Mouse (Mus musculus) forebrain, embryonic 11.5 days (tissue): ENCODE results near the gene Slc6a6. TPM values are rescaled to one million over a fixed set of nuclear protein-coding genes. Genes with fewer than 3 reads are reported as not detected.

Experiments used
- ATAC-seq: fragments of 200-750 bp; cut with Nextera tagmentation; replicated peaks from 2 replicates; pipeline ENCODE4 v1.8.0; 2017; ENCODE audit warnings: moderate TSS enrichment; ENCODE audit not compliant: low FRiP score
- DNase-seq: peaks from one replicate; pipeline ENCODE4 v3.0.0-alpha.2; 2017; ENCODE audit warnings: low spot score
- H3K27ac ChIP-seq: fragments of 300-500 bp; sonication (generic); 2 replicates; pipeline ENCODE4 v1.5.1; 2014; ENCODE audit warnings: low read depth, low read length
- H3K27me3 ChIP-seq: fragments of 300-500 bp; sonication (generic); 2 replicates; pipeline ENCODE4 v1.6.1; 2014; ENCODE audit warnings: mild to moderate bottlenecking, low read length, mixed read lengths; ENCODE audit not compliant: control insufficient read depth, insufficient read depth
- H3K36me3 ChIP-seq: fragments of 300-500 bp; sonication (generic); 2 replicates; pipeline ENCODE4 v1.6.1; 2014; ENCODE audit warnings: mild to moderate bottlenecking, low read length, moderate library complexity, mixed read lengths; ENCODE audit not compliant: control insufficient read depth, insufficient read depth
- H3K4me1 ChIP-seq: fragments of 300-500 bp; sonication (generic); replicated peaks from 2 replicates; pipeline ENCODE4 v1.6.1; 2014; ENCODE audit warnings: low read length, mixed read lengths; ENCODE audit not compliant: control insufficient read depth, insufficient read depth
- H3K4me2 ChIP-seq: fragments of 300-500 bp; sonication (generic); 2 replicates; pipeline ENCODE4 v1.6.1; 2014; ENCODE audit warnings: low read depth, mild to moderate bottlenecking, low read length, moderate library complexity, mixed read lengths; ENCODE audit not compliant: severe bottlenecking
- H3K4me3 ChIP-seq: fragments of 300-500 bp; sonication (generic); 2 replicates; pipeline ENCODE4 v1.5.1; 2014; ENCODE audit warnings: low read depth, low read length
- H3K9ac ChIP-seq: fragments of 300-500 bp; sonication (generic); 2 replicates; pipeline ENCODE4 v1.6.1; 2014; ENCODE audit warnings: low read length
- H3K9me3 ChIP-seq: fragments of 300-500 bp; sonication (generic); 2 replicates; pipeline ENCODE4 v1.6.1; 2016; ENCODE audit warnings: low read length, mixed read lengths; ENCODE audit not compliant: control insufficient read depth
- WGBS: fragments of 180-500 bp; shearing (Covaris S2); extraction: QIAGEN DNeasy Blood & Tissue Kit; methylation state at CpG from one replicate; pipeline ENCODE4 v1.1.7; 2014; 5-methylcytosine and 5-hydroxymethylcytosine counted together
- polyA plus RNA-seq: library from polyadenylated mRNA; unstranded; fragments of >200 nt; fragmentation: Nextera tagmentation; extraction: Ambion mirVana; gene quantifications from 2 replicates; pipeline ENCODE4 v1.2.1, GENCODE M21; 2014

Gene Slc6a6
- polyA plus RNA-seq, 1 experiment from 2014 or later, result 49.3 TPM

- Histone ChIP-seq H3K27me3 (no peaks in the 10 kb centered on the region), H3K4me1 (peaks cover 37% of the 10 kb centered on the region), H3K4me3 (no peak overlapping the region), H3K4me2 (no peak overlapping the region), H3K9me3 (no peaks in the 10 kb centered on the region), H3K27ac (peak overlapping the region; percentile 66; the same call in 1 of the 2 replicates), H3K36me3 (no peaks in the 10 kb centered on the region), H3K9ac (no peak overlapping the region)
- DNase-seq (no peak), ATAC-seq (no peak)
- WGBS, result 86% methylated on average over 2 of the region's 2 CpGs
These were observed 34.2 kb downstream of the Slc6a6 start for GRCm38 (mm10) chr6:91718067-91718466.

- Histone ChIP-seq H3K27me3 (no peaks in the 10 kb centered on the region), H3K4me2 (no peak overlapping the region), H3K4me3 (no peak overlapping the region), H3K9ac (no peak overlapping the region), H3K27ac (peak overlapping the region; percentile 66), H3K9me3 (no peaks in the 10 kb centered on the region), H3K36me3 (no peaks in the 10 kb centered on the region; the same call in 1 of the 2 replicates), H3K4me1 (peaks cover 32% of the 10 kb centered on the region)
- ATAC-seq (no peak), DNase-seq (no peak)
- WGBS, result 70% methylated on average over 3 of the region's 3 CpGs
These were observed 34.8 kb downstream of the Slc6a6 start for GRCm38 (mm10) chr6:91718603-91719002.

- DNase-seq, result no peak
These were observed 35.3 kb downstream of the Slc6a6 start for GRCm38 (mm10) chr6:91719042-91719747.

GRCm38 (mm10) chr6:91719865-91720533 is 36.1 kb downstream of the Slc6a6 start:
- H3K4me2 ChIP-seq, result peak overlapping the region; percentile 19; the same call in 1 of the 2 replicates
- H3K9me3 ChIP-seq, result no peaks in the 10 kb centered on the region
- ATAC-seq (peak; percentile 74), DNase-seq (peak; percentile 72)
- H3K27ac ChIP-seq, result peak overlapping the region; percentile 79
- no peaks in the 10 kb centered on the region; the same call in 1 of the 2 replicates for H3K36me3 ChIP-seq
- peak overlapping the region; percentile 41 for H3K9ac ChIP-seq
- peaks cover 30% of the 10 kb centered on the region for H3K4me1 ChIP-seq
- whole genome bisulfite sequencing, result 17% methylated on average over 9 of the region's 9 CpGs
- no peak overlapping the region for H3K4me3 ChIP-seq
- H3K27me3 ChIP-seq, result no peaks in the 10 kb centered on the region

More at GRCm38 (mm10) chr6:91719042-91719747, 35.3 kb downstream of the Slc6a6 start:
- peak; percentile 63 for ATAC-seq
- Histone ChIP-seq H3K4me1 (peaks cover 30% of the 10 kb centered on the region), H3K36me3 (no peaks in the 10 kb centered on the region; the same call in 1 of the 2 replicates), H3K27me3 (no peaks in the 10 kb centered on the region), H3K27ac (peak overlapping the region; percentile 79), H3K4me3 (no peak overlapping the region), H3K9ac (peak overlapping the region; percentile 31; the same call in 1 of the 2 replicates), H3K4me2 (no peak overlapping the region), H3K9me3 (no peaks in the 10 kb centered on the region)
- WGBS, result 59% methylated on average over 6 of the region's 6 CpGs

- H3K27me3 ChIP-seq, result no peaks in the 10 kb centered on the region
- H3K4me3 ChIP-seq, result no peak overlapping the region
- H3K9me3 ChIP-seq, result no peaks in the 10 kb centered on the region
- peak overlapping the region; percentile 79; the same call in 1 of the 2 replicates for H3K27ac ChIP-seq
- 0 out of 2 replicates have a peak overlapping the region, but pooled peaks have one; percentile 19 for H3K4me2 ChIP-seq
- DNase-seq (no peak), ATAC-seq (peak; percentile 42)
- no peaks in the 10 kb centered on the region; the same call in 1 of the 2 replicates for H3K36me3 ChIP-seq
- H3K4me1 ChIP-seq, result peaks cover 30% of the 10 kb centered on the region
- no peak overlapping the region for H3K9ac ChIP-seq
- 70% methylated on average over 4 of the region's 4 CpGs for WGBS
These were observed 36.8 kb downstream of the Slc6a6 start for GRCm38 (mm10) chr6:91720588-91721214.

GRCm38 (mm10) chr6:91721215-91721701 is 37.4 kb downstream of the Slc6a6 start:
- H3K27me3 ChIP-seq, result no peaks in the 10 kb centered on the region
- DNase-seq (no peak), ATAC-seq (peak; percentile 28; the same call in 1 of the 2 replicates)
- peak overlapping the region; percentile 35; the same call in 1 of the 2 replicates for H3K9ac ChIP-seq
- no peaks in the 10 kb centered on the region for H3K9me3 ChIP-seq
- H3K4me3 ChIP-seq, result no peak overlapping the region
- WGBS, result 23% methylated on average over 12 of the region's 12 CpGs
- H3K4me1 ChIP-seq, result peaks cover 30% of the 10 kb centered on the region
- peak overlapping the region; percentile 53 for H3K27ac ChIP-seq
- no peaks in the 10 kb centered on the region; the same call in 1 of the 2 replicates for H3K36me3 ChIP-seq
- no peak overlapping the region for H3K4me2 ChIP-seq

GRCm38 (mm10) chr6:91727361-91727760 is 43.5 kb downstream of the Slc6a6 start:
- H3K4me1 ChIP-seq, result peaks cover 21% of the 10 kb centered on the region; the same call in 1 of the 2 replicates
- no peak overlapping the region for H3K9ac ChIP-seq
- DNase-seq (no peak), ATAC-seq (no peak)
- no peak overlapping the region for H3K4me2 ChIP-seq
- H3K27me3 ChIP-seq, result no peaks in the 10 kb centered on the region
- WGBS, result 83% methylated on average over 1 of the region's 1 CpGs
- no peak overlapping the region for H3K4me3 ChIP-seq
- no peak overlapping the region for H3K27ac ChIP-seq
- H3K9me3 ChIP-seq, result no peaks in the 10 kb centered on the region
- H3K36me3 ChIP-seq, result no peaks in the 10 kb centered on the region; the same call in 1 of the 2 replicates
